Mouse (Mus musculus) heart, postnatal 0 days (tissue): ENCODE measurements around the gene Ngp.

Experiments used
- CTCF ChIP-seq: IDR thresholded peaks from 2 replicates; pipeline ENCODE4 v1.5.1; 2016; ENCODE audit warnings: antibody characterized with exemption, control low read depth, low read depth
- EP300 ChIP-seq: IDR thresholded peaks from 2 replicates; pipeline ENCODE4 v1.6.1; 2016; ENCODE audit warnings: antibody characterized with exemption, low read depth

DNA sequence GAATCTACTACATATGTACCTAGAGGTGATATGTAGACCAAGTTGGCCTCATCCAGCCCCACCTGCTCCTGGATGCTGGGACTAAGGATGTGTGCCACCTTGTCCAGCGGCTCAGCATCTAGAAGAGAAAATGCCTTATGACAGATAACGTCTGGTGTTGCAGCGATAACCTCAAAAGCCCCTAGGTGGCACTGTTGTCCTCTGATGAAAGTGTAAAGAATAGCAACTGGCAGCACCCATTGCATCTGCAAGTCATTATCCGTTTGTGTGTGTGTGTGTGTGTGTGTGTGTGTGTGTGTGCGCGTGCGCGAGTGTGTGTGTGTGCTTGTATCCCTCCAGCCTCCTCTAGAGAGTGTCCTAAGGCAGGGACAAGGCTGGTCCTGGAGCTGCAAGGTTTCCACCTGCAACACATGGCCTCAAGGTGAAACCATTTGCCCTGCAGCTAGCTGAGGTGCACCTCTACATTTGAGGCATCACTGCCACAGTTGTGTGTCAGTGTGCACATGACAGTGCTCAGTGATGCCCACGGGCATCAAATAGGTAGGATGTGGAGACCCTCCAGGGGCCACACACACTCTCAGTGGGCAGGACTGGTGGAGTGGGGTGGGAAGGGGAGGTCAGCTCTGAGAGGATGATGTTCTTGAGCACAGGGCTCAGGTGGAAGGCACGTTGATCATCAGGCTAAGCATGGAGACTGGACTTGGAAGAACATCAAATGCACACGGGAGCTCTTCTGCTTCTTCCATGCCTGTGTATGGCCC lies 29.5 kb downstream of the Ngp start:
- TF ChIP-seq CTCF: peak; percentile 82
- TF ChIP-seq EP300: no peak
